Mouse (Mus musculus): ENCODE measurements around the gene Fgf12.

Fgf12 gene

GRCm38 (mm10) chr16:28752638-28753118 is at the start of gene Fgf12:
Fgf12 (minus strand) TSS chr16:28753068.
- DNase-seq, result peak; percentile 34

- peak; percentile 80 for DNase-seq
These were observed 40.2 kb upstream of the Fgf12 start for GRCm38 (mm10) chr16:28793115-28793514.

- no peak for DNase-seq
These were observed 17.4 kb upstream of the Fgf12 start for GRCm38 (mm10) chr16:28770276-28770675.

GRCm38 (mm10) chr16:28761417-28761976 is 8.6 kb upstream of the Fgf12 start:
- DNase-seq, result no peak

- DNase-seq, result peak; percentile 90
These were observed 453 bp upstream of the Fgf12 start for GRCm38 (mm10) chr16:28753124-28753917.

GRCm38 (mm10) chr16:28734461-28734860 is 18.4 kb downstream of the Fgf12 start:
- no peak for DNase-seq

- no peak for DNase-seq
These were observed 26.1 kb downstream of the Fgf12 start for GRCm38 (mm10) chr16:28726792-28727191.

GRCm38 (mm10) chr16:28706623-28707022 is 46.2 kb downstream of the Fgf12 start:
- no peak for DNase-seq

GRCm38 (mm10) chr16:28700346-28700745 is 52.5 kb downstream of the Fgf12 start:
- no peak for DNase-seq

- no peak for DNase-seq
These were observed 56.0 kb downstream of the Fgf12 start for GRCm38 (mm10) chr16:28696851-28697250.

- DNase-seq, result peak; percentile 4
These were observed 58.6 kb downstream of the Fgf12 start for GRCm38 (mm10) chr16:28694113-28694899.

- no peak for DNase-seq
These were observed 63.9 kb downstream of the Fgf12 start for GRCm38 (mm10) chr16:28688861-28689385.

GRCm38 (mm10) chr16:28681625-28682024 is 71.2 kb downstream of the Fgf12 start:
- DNase-seq, result no peak

GRCm38 (mm10) chr16:28668815-28669347 is 84.0 kb downstream of the Fgf12 start:
- no peak for DNase-seq

GRCm38 (mm10) chr16:28652640-28653039 is 100.2 kb downstream of the Fgf12 start:
- no peak for DNase-seq

- no peak for DNase-seq
These were observed 102.3 kb downstream of the Fgf12 start for GRCm38 (mm10) chr16:28650589-28650988.

- DNase-seq, result no peak
These were observed 107.8 kb downstream of the Fgf12 start for GRCm38 (mm10) chr16:28645030-28645429.

GRCm38 (mm10) chr16:28631721-28632120 is 121.1 kb downstream of the Fgf12 start:
- DNase-seq, result no peak

- DNase-seq, result no peak
These were observed 121.9 kb downstream of the Fgf12 start for GRCm38 (mm10) chr16:28630771-28631484.

- DNase-seq, result no peak
These were observed 126.6 kb downstream of the Fgf12 start for GRCm38 (mm10) chr16:28626259-28626658.

- DNase-seq, result no peak
These were observed 127.2 kb downstream of the Fgf12 start for GRCm38 (mm10) chr16:28625689-28626088.

GRCm38 (mm10) chr16:28614412-28614811 is 138.5 kb downstream of the Fgf12 start:
- no peak for DNase-seq

Data from embryo, embryonic 11 days (tissue).